Mouse (Mus musculus): ENCODE data around the gene Elfn2. TPM values are rescaled to one million over a fixed set of nuclear protein-coding genes. Genes with fewer than 3 reads are reported as not detected.

The Elfn2 gene
- polyA plus RNA-seq, 1 experiment from 2014 or later: 0.39 TPM

- peaks cover 15% of the 10 kb centered on the region; the same call in 1 of the 2 replicates for H3K4me1 ChIP-seq (replicated peaks)
- no peak for DNase-seq (ENCODE audit: low spot score)
- peaks cover 19% of the 10 kb centered on the region for H3K27me3 ChIP-seq (ENCODE audit: insufficient read depth, poor library complexity, severe bottlenecking)
- no peak overlapping the region for H3K4me3 ChIP-seq
- WGBS: 83% methylated on average over 3 of the region's 3 CpGs
- H3K9me3 ChIP-seq: no peaks in the 10 kb centered on the region
- no peaks in the 10 kb centered on the region for H3K36me3 ChIP-seq
- H3K27ac ChIP-seq: peak overlapping the region; percentile 53; the same call in 1 of the 2 replicates
Measured at GRCm38 (mm10) chr15:78624961-78625360, 93.6 kb downstream of the Elfn2 start.

GRCm38 (mm10) chr15:78624431-78624950, 94.1 kb downstream of the Elfn2 start:
- H3K27ac ChIP-seq: peak overlapping the region; percentile 59; the same call in 1 of the 2 replicates
- no peaks in the 10 kb centered on the region for H3K36me3 ChIP-seq
- H3K27me3 ChIP-seq (ENCODE audit: insufficient read depth, poor library complexity, severe bottlenecking): peaks cover 19% of the 10 kb centered on the region
- H3K4me1 ChIP-seq (replicated peaks): peaks cover 15% of the 10 kb centered on the region; the same call in 1 of the 2 replicates
- no peak for DNase-seq (ENCODE audit: low spot score)
- no peak overlapping the region for H3K4me3 ChIP-seq
- WGBS: 62% methylated on average over 13 of the region's 13 CpGs
- H3K9me3 ChIP-seq: no peaks in the 10 kb centered on the region

GRCm38 (mm10) chr15:78623426-78623825, 95.1 kb downstream of the Elfn2 start:
- WGBS: 10% methylated on average over 5 of the region's 5 CpGs
- no peaks in the 10 kb centered on the region for H3K9me3 ChIP-seq

More at GRCm38 (mm10) chr15:78623426-78623825, 95.1 kb downstream of the Elfn2 start:
- DNase-seq (ENCODE audit: low spot score): peak; percentile 78
- Histone ChIP-seq H3K36me3 (no peaks in the 10 kb centered on the region), H3K4me1 (replicated peaks) (peaks cover 9% of the 10 kb centered on the region; the same call in 1 of the 2 replicates), H3K27ac (no peak overlapping the region), H3K27me3 (ENCODE audit: insufficient read depth, poor library complexity, severe bottlenecking) (peaks cover 19% of the 10 kb centered on the region), H3K4me3 (no peak overlapping the region)

Other genes starting within 250 kb of the Elfn2 start
- not detected in 2 replicates for gene Il2rb, start 223.5 kb downstream of the Elfn2 start, polyA plus RNA-seq (2016; fragmentation: Nextera tagmentation; extraction: Ambion mirVana)
- gene C1qtnf6, start 187.4 kb downstream of the Elfn2 start, polyA plus RNA-seq (2016; fragmentation: Nextera tagmentation; extraction: Ambion mirVana): 9.8 and 9.9 TPM in 2 replicates
- 0.04 and 0.22 TPM in 2 replicates for gene Sstr3, start 174.1 kb downstream of the Elfn2 start, polyA plus RNA-seq (2016; fragmentation: Nextera tagmentation; extraction: Ambion mirVana)
- gene Rac2, start 146.0 kb downstream of the Elfn2 start, polyA plus RNA-seq (2016; fragmentation: Nextera tagmentation; extraction: Ambion mirVana): 7.8 and 8.1 TPM in 2 replicates
- gene Cyth4, start 121.7 kb downstream of the Elfn2 start, polyA plus RNA-seq (2016; fragmentation: Nextera tagmentation; extraction: Ambion mirVana): 4.9 and 8.1 TPM in 2 replicates
- gene Mfng, start 54.7 kb upstream of the Elfn2 start, polyA plus RNA-seq (2016; fragmentation: Nextera tagmentation; extraction: Ambion mirVana): 71.6 and 79.0 TPM in 2 replicates
- gene Card10, start 84.3 kb upstream of the Elfn2 start, polyA plus RNA-seq (2016; fragmentation: Nextera tagmentation; extraction: Ambion mirVana): 4.3 and 4.5 TPM in 2 replicates
- 19.2 and 19.4 TPM in 2 replicates for gene Cdc42ep1, start 123.9 kb upstream of the Elfn2 start, polyA plus RNA-seq (2016; fragmentation: Nextera tagmentation; extraction: Ambion mirVana)
- not detected in 2 replicates for gene Lgals2, start 136.8 kb upstream of the Elfn2 start, polyA plus RNA-seq (2016; fragmentation: Nextera tagmentation; extraction: Ambion mirVana)
- gene Gga1, start 158.4 kb upstream of the Elfn2 start, polyA plus RNA-seq (2016; fragmentation: Nextera tagmentation; extraction: Ambion mirVana): 51.1 and 60.7 TPM in 2 replicates
- gene Gm49510, start 180.9 kb upstream of the Elfn2 start, polyA plus RNA-seq (2016; fragmentation: Nextera tagmentation; extraction: Ambion mirVana): 0.29 and 0.38 TPM in 2 replicates
- 23.8 and 24.7 TPM in 2 replicates for gene Sh3bp1, start 181.0 kb upstream of the Elfn2 start, polyA plus RNA-seq (2016; fragmentation: Nextera tagmentation; extraction: Ambion mirVana)
- 29.5 and 33.9 TPM in 2 replicates for gene Pdxp, start 195.1 kb upstream of the Elfn2 start, polyA plus RNA-seq (2016; fragmentation: Nextera tagmentation; extraction: Ambion mirVana)
- gene Lgals1, start 208.0 kb upstream of the Elfn2 start, polyA plus RNA-seq (2016; fragmentation: Nextera tagmentation; extraction: Ambion mirVana): 305 and 403 TPM in 2 replicates
- gene Nol12, start 216.2 kb upstream of the Elfn2 start, polyA plus RNA-seq (2016; fragmentation: Nextera tagmentation; extraction: Ambion mirVana): 64.1 and 68.0 TPM in 2 replicates
- gene Triobp, start 229.0 kb upstream of the Elfn2 start, polyA plus RNA-seq (2016; fragmentation: Nextera tagmentation; extraction: Ambion mirVana): 45.8 and 48.0 TPM in 2 replicates